In genomic region chr4:47083824-47084223, GRCm38 (mm10) we compare ENCODE assay signal across 19 mouse cellular contexts. TPM values are rescaled to one million over a fixed set of nuclear protein-coding genes. Genes with fewer than 3 reads are reported as not detected.
"Had no signal": no experiment of that assay in that cellular context is flagged by ENCODE, and none has a peak within 500 bp of the region (broad histone marks: within the 10 kb centered on the region; RNA-seq: fewer than 3 reads in every experiment).

No protein-coding gene starts in this region.

- H3K4me3 ChIP-seq: liver, embryonic 13.5 days; liver, embryonic 15.5 days; lung, embryonic 15.5 days; megakaryocyte, embryonic 14.5 days; midbrain, embryonic 12.5 days; neural tube, embryonic 12.5 days had no signal

- H3K27me3 ChIP-seq: liver, embryonic 15.5 days; lung, embryonic 15.5 days; midbrain, embryonic 12.5 days; neural tube, embryonic 12.5 days had no signal

- DNase-seq: liver, embryonic 13.5 days; liver, postnatal 0 days; lung, adult 2 months; lung, postnatal 14 days; lung, postnatal 36 days; midbrain, embryonic 14.5 days; right cerebral cortex, postnatal 14 days; thymus, adult 2 months; thymus, postnatal 14 days; thymus, postnatal 36 days had no signal

- H3K4me1 ChIP-seq: liver, embryonic 13.5 days; liver, embryonic 15.5 days; lung, embryonic 15.5 days; megakaryocyte, embryonic 14.5 days; midbrain, embryonic 12.5 days; neural tube, embryonic 12.5 days had no signal

- H3K9me3 ChIP-seq: liver, embryonic 13.5 days; liver, embryonic 15.5 days; lung, embryonic 15.5 days; megakaryocyte, embryonic 14.5 days; midbrain, embryonic 12.5 days; neural tube, embryonic 12.5 days had no signal

- H3K36me3 ChIP-seq: liver, embryonic 13.5 days; liver, embryonic 15.5 days; lung, embryonic 15.5 days; midbrain, embryonic 12.5 days; neural tube, embryonic 12.5 days had no signal

- H3K27ac ChIP-seq: liver, embryonic 13.5 days; liver, embryonic 15.5 days; lung, embryonic 15.5 days; macrophage; midbrain, embryonic 12.5 days; neural tube, embryonic 12.5 days had no signal

- H3K4me2 ChIP-seq: liver, embryonic 13.5 days; liver, embryonic 15.5 days; lung, embryonic 15.5 days; midbrain, embryonic 12.5 days; neural tube, embryonic 12.5 days had no signal

- H3K9ac ChIP-seq: liver, embryonic 13.5 days; liver, embryonic 15.5 days; liver, postnatal 0 days; lung, embryonic 15.5 days; midbrain, embryonic 12.5 days; neural tube, embryonic 12.5 days had no signal

- ATAC-seq: liver, postnatal 0 days; lung, postnatal 0 days; midbrain, embryonic 16.5 days had no signal

RNA-seq across cellular contexts. Expression of gene Anks6, which starts 26.6 kb away (rescaled TPM):
- total RNA-seq: neutrophil, adult 5-6 weeks had no signal
